Mouse (Mus musculus) kidney, embryonic 15.5 days (tissue): ENCODE measurements at regions not wholly inside any gene's neighbourhood (a gene's known extent, or its start where the extent isn't known, plus 50 kb on each side); places are given as distances from the start of the nearest gene placed in this dataset.

Experiments
- ATAC-seq: fragments of 200-750 bp; cut with Nextera tagmentation; replicated peaks from 2 replicates; pipeline ENCODE4 v1.8.0; 2017; ENCODE audit warnings: moderate TSS enrichment; ENCODE audit not compliant: low FRiP score
- H3K27ac ChIP-seq: fragments of 300-500 bp; sonication (generic); 2 replicates; pipeline ENCODE4 v1.5.1; 2015; ENCODE audit warnings: mild to moderate bottlenecking, inconsistent platforms
- H3K27me3 ChIP-seq: fragments of 300-500 bp; sonication (generic); 2 replicates; pipeline ENCODE4 v1.6.1; 2015; ENCODE audit warnings: inconsistent platforms
- H3K36me3 ChIP-seq: fragments of 300-500 bp; sonication (generic); 2 replicates; pipeline ENCODE4 v1.6.1; 2015; ENCODE audit warnings: inconsistent platforms
- H3K4me1 ChIP-seq: fragments of 300-500 bp; sonication (generic); 2 replicates; pipeline ENCODE4 v1.6.1; 2015; ENCODE audit warnings: inconsistent platforms
- H3K4me2 ChIP-seq: fragments of 300-500 bp; sonication (generic); 2 replicates; pipeline ENCODE4 v1.6.1; 2015; ENCODE audit warnings: moderate library complexity, mild to moderate bottlenecking, inconsistent platforms
- H3K4me3 ChIP-seq: fragments of 300-500 bp; sonication (generic); replicated peaks from 2 replicates; pipeline ENCODE4 v1.5.1; 2015; ENCODE audit warnings: mild to moderate bottlenecking, inconsistent platforms
- H3K9ac ChIP-seq: fragments of 300-500 bp; sonication (generic); 2 replicates; pipeline ENCODE4 v1.6.1; 2015; ENCODE audit warnings: mild to moderate bottlenecking, inconsistent platforms
- H3K9me3 ChIP-seq: fragments of 300-500 bp; sonication (generic); replicated peaks from 2 replicates; pipeline ENCODE4 v1.6.1; 2016; ENCODE audit warnings: inconsistent platforms
- WGBS: fragments of 180-500 bp; shearing (Covaris S2); methylation state at CpG from one replicate; pipeline ENCODE4 v1.1.7; 2015; ENCODE audit warnings: mixed read lengths; 5-methylcytosine and 5-hydroxymethylcytosine counted together

- no peak overlapping the region for H3K4me2 ChIP-seq
- H3K4me3 ChIP-seq: no peak overlapping the region
- H3K4me1 ChIP-seq: no peaks in the 10 kb centered on the region
- H3K9me3 ChIP-seq: no peaks in the 10 kb centered on the region
- no peak overlapping the region for H3K27ac ChIP-seq
- H3K9ac ChIP-seq: no peak overlapping the region
- H3K36me3 ChIP-seq: no peaks in the 10 kb centered on the region
- 47% methylated on average over 5 of the region's 5 CpGs for WGBS
- no peaks in the 10 kb centered on the region for H3K27me3 ChIP-seq
- ATAC-seq: no peak
These were observed 52.2 kb upstream of the Slc24a4 start for GRCm38 (mm10) chr12:102076298-102076697.
